23 mouse cellular contexts compared by ENCODE assay signal in genomic region chr11:50642583-50642982, GRCm38 (mm10). TPM values are rescaled to one million over a fixed set of nuclear protein-coding genes. Genes with fewer than 3 reads are reported as not detected.
DNase-seq lines count a peak whose midpoint lies in the region; ATAC-seq and TF ChIP-seq lines count a peak whose summit lies in the region.
"Had no signal": no experiment of that assay in that cellular context is flagged by ENCODE, and none has a peak within 500 bp of the region (broad histone marks: within the 10 kb centered on the region; RNA-seq: fewer than 3 reads in every experiment).

No protein-coding gene starts in this region.

- TF ChIP-seq CTCF in lung, postnatal 0 days (IDR thresholded peaks at IDR 0.05), result no peak

- TF ChIP-seq EP300 in lung, postnatal 0 days (IDR thresholded peaks at IDR 0.05), result peak; percentile 59; the same call in 1 of the 2 replicates

- WGBS in lung, postnatal 0 days, result 14% methylated on average over 3 of the region's 3 CpGs

- peak; percentile 32 to 74 for DNase-seq in adrenal gland, adult (ENCODE audit: inconsistent age in 2 of 2, low spot score in 1 of 2)
- DNase-seq in adrenal gland, adult 18-20 months (ENCODE audit: low spot score in 2 of 2), result no peak
- DNase-seq in heart, adult 8-10 months (ENCODE audit: low spot score), result peak; percentile 63
- DNase-seq in heart, postnatal 4 days, result no peak
- DNase-seq in lung, postnatal 0 days (ENCODE audit: low spot score), result peak; percentile 58
- no peak for DNase-seq in lung, postnatal 4 days
- DNase-seq in lung, postnatal 36 days, result peak; percentile 73
- DNase-seq: cerebellum, adult 2 months; cerebellum, postnatal 36 days; kidney, adult 9 months; kidney, postnatal 25 days; layer of hippocampus, adult 9-11 months; right cerebral cortex, postnatal 14 days had no signal

- no peaks in the 10 kb centered on the region for H3K36me3 ChIP-seq in lung, postnatal 0 days (ENCODE audit: insufficient read depth, low read length)
- H3K36me3 ChIP-seq: embryonic facial prominence, embryonic 15.5 days; G1E; hindbrain, embryonic 13.5 days; limb, embryonic 10.5 days; midbrain, embryonic 13.5 days; neural tube, embryonic 13.5 days had no signal

- no peaks in the 10 kb centered on the region for H3K27me3 ChIP-seq in lung, postnatal 0 days (replicated peaks; ENCODE audit: insufficient read depth, low read length)
- H3K27me3 ChIP-seq: embryonic facial prominence, embryonic 15.5 days; hindbrain, embryonic 13.5 days; midbrain, embryonic 13.5 days; neural tube, embryonic 13.5 days had no signal

- H3K4me2 ChIP-seq in lung, postnatal 0 days (replicated peaks; ENCODE audit: low read depth, low read length), result no peak overlapping the region
- H3K4me2 ChIP-seq: embryonic facial prominence, embryonic 15.5 days; hindbrain, embryonic 13.5 days; midbrain, embryonic 13.5 days; neural tube, embryonic 13.5 days had no signal

- no peak overlapping the region for H3K27ac ChIP-seq in lung, postnatal 0 days (ENCODE audit: low read length)
- H3K27ac ChIP-seq: embryonic facial prominence, embryonic 15.5 days; hindbrain, embryonic 13.5 days; left cerebral cortex, adult 2 months; limb, embryonic 10.5 days; liver, embryonic 14.5 days; midbrain, embryonic 13.5 days; neural tube, embryonic 13.5 days had no signal

- ATAC-seq in lung, postnatal 0 days, result no peak
- ATAC-seq in frontal cortex, adult (ENCODE audit: low TSS enrichment), result no peak
- ATAC-seq: inflammation-experienced regulatory T-cells, adult 6 months; midbrain, embryonic 13.5 days had no signal

- H3K4me1 ChIP-seq in lung, postnatal 0 days (ENCODE audit: insufficient read depth, low read depth, low read length), result no peaks in the 10 kb centered on the region
- H3K4me1 ChIP-seq: limb, embryonic 10.5 days; midbrain, embryonic 13.5 days had no signal

- H3K9ac ChIP-seq in lung, postnatal 0 days (replicated peaks; ENCODE audit: low read depth), result no peak overlapping the region
- H3K9ac ChIP-seq: embryonic facial prominence, embryonic 15.5 days; hindbrain, embryonic 13.5 days; liver, embryonic 14.5 days; midbrain, embryonic 13.5 days; neural tube, embryonic 13.5 days had no signal

- no peaks in the 10 kb centered on the region for H3K9me3 ChIP-seq in lung, postnatal 0 days (ENCODE audit: low read length)
- H3K9me3 ChIP-seq: embryonic facial prominence, embryonic 15.5 days; limb, embryonic 10.5 days had no signal

- H3K4me3 ChIP-seq in lung, postnatal 0 days (ENCODE audit: low read depth, low read length), result no peak overlapping the region
- H3K4me3 ChIP-seq: embryonic facial prominence, embryonic 15.5 days; hindbrain, embryonic 13.5 days; left cerebral cortex, adult 2 months; limb, embryonic 10.5 days; midbrain, embryonic 13.5 days; neural tube, embryonic 13.5 days had no signal

RNA-seq across cellular contexts. Expression of gene Adamts2, which starts 40.7 kb away (rescaled TPM):
- total RNA-seq in adrenal gland, adult 18-20 months (2021), result 1 to 10 TPM; 3.2 to 9.9 TPM
- 1 to 10 TPM; 6.1 to 7.1 (median 6.8) TPM for total RNA-seq in heart, adult 8-10 months (2022)
- 10 to 100 TPM; 28.5 to 32.0 TPM for total RNA-seq in heart, postnatal 4 days (2021)
- 28.4 and 29.4 TPM in 2 replicates for polyA plus RNA-seq in lung, postnatal 0 days (2015; fragmentation: Nextera tagmentation; extraction: Ambion mirVana)
- polyA plus RNA-seq: G1E; inflammation-experienced regulatory T-cells, adult 6 months had no signal

Comparison
In these comparisons a context has a peak if more than half of its experiments do, and no peak if none do; other contexts are left out.
1. DNase-seq: peak in adrenal gland, adult (2 of 2), heart, adult 8-10 months (single experiment), lung, postnatal 0 days (single experiment) and lung, postnatal 36 days (single experiment); none in adrenal gland, adult 18-20 months (0 of 2), heart, postnatal 4 days (single experiment) and lung, postnatal 4 days (0 of 2).